19 mouse cellular contexts compared by ENCODE assay signal in genomic region chr8:108220511-108220910, GRCm38 (mm10).
"Had no signal": no experiment of that assay in that cellular context is flagged by ENCODE, and none has a peak within 500 bp of the region (broad histone marks: within the 10 kb centered on the region; RNA-seq: fewer than 3 reads in every experiment).

No protein-coding gene starts in this region.

- DNase-seq: kidney, postnatal 14 days; kidney, postnatal 4 days; liver; lung, adult 18-20 months; lung, postnatal 10 days; lung, postnatal 36 days; thymus, adult 18-20 months; thymus, postnatal 36 days had no signal

- ATAC-seq: liver, embryonic 12.5 days; midbrain, embryonic 13.5 days; midbrain, embryonic 16.5 days had no signal

- H3K4me1 ChIP-seq: limb, embryonic 10.5 days; liver, embryonic 12.5 days; liver, embryonic 15.5 days; megakaryocyte, embryonic 14.5 days had no signal

- H3K27me3 ChIP-seq: limb, embryonic 13.5 days; liver, embryonic 12.5 days; liver, embryonic 15.5 days; lung, embryonic 15.5 days; megakaryocyte, embryonic 14.5 days; neural tube, embryonic 13.5 days had no signal

- H3K36me3 ChIP-seq: limb, embryonic 10.5 days; limb, embryonic 13.5 days; liver, embryonic 12.5 days; liver, embryonic 15.5 days; lung, embryonic 15.5 days; midbrain, embryonic 10.5 days; midbrain, embryonic 13.5 days; neural tube, embryonic 13.5 days had no signal

- H3K27ac ChIP-seq: limb, embryonic 10.5 days; limb, embryonic 13.5 days; liver, embryonic 12.5 days; liver, embryonic 15.5 days; lung, embryonic 15.5 days; midbrain, embryonic 10.5 days; midbrain, embryonic 13.5 days; neural tube, embryonic 13.5 days had no signal

- H3K9me3 ChIP-seq: limb, embryonic 10.5 days; limb, embryonic 13.5 days; liver, embryonic 12.5 days; liver, embryonic 15.5 days; lung, embryonic 15.5 days; midbrain, embryonic 10.5 days; midbrain, embryonic 13.5 days; neural tube, embryonic 13.5 days had no signal

- H3K4me3 ChIP-seq: limb, embryonic 10.5 days; limb, embryonic 13.5 days; liver, embryonic 12.5 days; liver, embryonic 15.5 days; lung, embryonic 15.5 days; megakaryocyte, embryonic 14.5 days; midbrain, embryonic 10.5 days; midbrain, embryonic 13.5 days; myocyte; neural tube, embryonic 13.5 days had no signal
